Mouse (Mus musculus) thymus, adult 2 months (tissue): ENCODE results near the gene Tfeb.

Experiments
- CTCF ChIP-seq: fragments of 200-500 bp; IDR thresholded peaks from 2 replicates; pipeline ENCODE4 v1.5.1; 2012; ENCODE audit warnings: mild to moderate bottlenecking, control low read depth, low read length, moderate library complexity, borderline replicate concordance; ENCODE audit not compliant: control insufficient read depth, poor library complexity, insufficient read depth; ENCODE audit errors: extremely low read depth
- POLR2A ChIP-seq: fragments of 200-500 bp; IDR thresholded peaks from 2 replicates; pipeline ENCODE4 v1.6.1; 2012; ENCODE audit warnings: mild to moderate bottlenecking, low read length, control low read depth, moderate library complexity; ENCODE audit not compliant: control insufficient read depth, poor library complexity, insufficient read depth; ENCODE audit errors: extremely low read depth

- TF ChIP-seq POLR2A (no peak), CTCF (no peak)
Observed at GRCm38 (mm10) chr17:47749626-47750025, 12.8 kb downstream of the Tfeb start.
